Mouse (Mus musculus): Measurements from ENCODE around the gene Nckap5l. TPM values are rescaled to one million over a fixed set of nuclear protein-coding genes. Genes with fewer than 3 reads are reported as not detected.
A peak's percentile ranks its signal among the peaks of the same experiment; 100 is the strongest.

Gene Nckap5l
- polyA plus RNA-seq, 1 experiment = 3.9 TPM

DNA sequence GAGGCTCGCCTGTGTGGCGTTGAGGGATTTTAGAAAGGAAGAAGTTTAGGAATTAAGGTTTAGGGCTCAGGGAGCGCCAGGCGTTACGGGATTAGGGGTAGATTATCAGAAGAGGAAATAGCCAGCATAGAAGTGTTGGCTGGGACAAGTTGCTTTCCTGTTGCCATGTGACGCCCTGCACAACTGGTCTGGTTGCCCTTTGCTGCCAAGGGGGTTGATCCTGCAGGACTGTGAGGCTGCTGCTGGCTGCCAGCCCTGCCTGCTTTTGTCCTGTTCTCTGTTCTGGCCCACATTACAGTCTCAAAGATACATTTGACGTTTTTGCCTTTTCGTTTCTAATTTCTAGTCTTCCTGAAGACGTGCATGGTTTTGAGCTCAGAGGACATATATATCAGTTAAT lies 52.4 kb downstream of the Nckap5l start:
- H3K27me3 ChIP-seq (ENCODE audit: control insufficient read depth, insufficient read depth, low read length) = no peaks in the 10 kb centered on the region
- H3K4me1 ChIP-seq (ENCODE audit: control insufficient read depth, insufficient read depth, low read length) = peaks cover under 1% of the 10 kb centered on the region
- H3K4me3 ChIP-seq (ENCODE audit: control insufficient read depth, low read depth, low read length) = no peak overlapping the region
- H3K27ac ChIP-seq (ENCODE audit: control insufficient read depth, insufficient read depth, low read depth, low read length) = no peak overlapping the region
- peaks cover 4% of the 10 kb centered on the region for H3K36me3 ChIP-seq (ENCODE audit: control insufficient read depth, insufficient read depth, low read length)
- no peak for TF ChIP-seq CTCF (IDR thresholded peaks at IDR 0.05; ENCODE audit: control insufficient read depth, insufficient read depth, insufficient replicate concordance, low read depth, low read length)
- TF ChIP-seq POLR2A (IDR thresholded peaks at IDR 0.05; ENCODE audit: control insufficient read depth, low read depth, low read length) = no peak

DNA sequence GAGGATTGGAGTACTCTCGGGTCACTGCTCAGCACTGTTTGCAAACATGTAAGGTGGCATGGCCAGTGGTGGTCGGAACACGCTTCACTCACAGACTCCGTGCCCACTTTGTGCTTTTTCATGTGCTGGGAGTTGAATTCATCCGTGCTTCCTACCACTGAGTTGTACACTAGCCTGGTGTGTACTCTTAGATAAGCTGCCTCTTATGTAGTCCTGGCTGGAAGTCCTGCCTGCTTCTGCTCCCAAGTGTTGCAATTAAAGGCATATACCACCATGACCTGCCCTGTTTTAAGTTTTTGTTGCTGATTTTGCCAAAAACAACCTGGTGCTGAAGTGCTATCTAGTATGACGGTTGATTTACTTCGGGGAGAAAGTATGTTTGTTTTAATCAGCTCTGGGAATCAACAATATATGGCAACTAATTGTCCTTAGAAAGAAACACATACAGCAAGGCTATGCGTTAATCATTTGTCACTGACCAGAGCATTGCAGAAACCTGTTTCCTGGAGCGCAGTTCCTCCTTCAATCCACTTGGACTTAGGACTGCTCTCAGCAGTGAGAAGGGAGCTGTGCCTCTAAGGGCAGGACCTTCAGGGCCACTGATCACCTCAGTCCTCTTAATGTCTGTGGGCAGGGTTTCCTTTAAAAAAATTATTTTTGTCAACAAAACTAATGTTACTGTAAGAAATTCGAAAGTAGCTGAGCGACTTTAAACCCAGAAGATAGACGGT lies 54.2 kb downstream of the Nckap5l start:
- TF ChIP-seq CTCF (IDR thresholded peaks at IDR 0.05; ENCODE audit: control insufficient read depth, insufficient read depth, insufficient replicate concordance, low read depth, low read length) = no peak

DNA sequence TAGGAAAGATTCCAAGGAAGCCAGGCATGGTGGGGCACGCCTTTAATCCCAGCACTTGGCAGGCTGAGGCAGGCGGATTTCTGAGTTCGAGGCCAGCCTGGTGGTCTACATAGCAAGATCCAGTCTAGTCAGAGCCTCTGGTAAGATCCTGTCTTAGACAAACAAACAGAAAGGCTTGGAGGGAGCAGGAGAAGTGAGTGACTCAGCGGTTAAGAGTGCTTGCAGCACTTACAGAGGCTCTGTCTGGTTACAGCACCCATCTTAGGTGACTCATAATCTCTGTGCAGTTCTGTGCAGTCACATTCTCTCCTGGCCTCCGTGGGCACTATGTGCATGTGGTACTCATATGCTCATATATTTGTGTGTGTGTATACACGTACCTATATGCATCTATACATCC lies 56.9 kb downstream of the Nckap5l start:
- Histone ChIP-seq H3K27ac (ENCODE audit: control insufficient read depth, insufficient read depth, low read depth, low read length) (no peak overlapping the region), H3K4me1 (ENCODE audit: control insufficient read depth, insufficient read depth, low read length) (peaks cover 11% of the 10 kb centered on the region), H3K27me3 (ENCODE audit: control insufficient read depth, insufficient read depth, low read length) (no peaks in the 10 kb centered on the region), H3K36me3 (ENCODE audit: control insufficient read depth, insufficient read depth, low read length) (peaks cover 2% of the 10 kb centered on the region), H3K4me3 (ENCODE audit: control insufficient read depth, low read depth, low read length) (no peak overlapping the region)
- TF ChIP-seq POLR2A (IDR thresholded peaks at IDR 0.05; ENCODE audit: control insufficient read depth, low read depth, low read length) (no peak), CTCF (IDR thresholded peaks at IDR 0.05; ENCODE audit: control insufficient read depth, insufficient read depth, insufficient replicate concordance, low read depth, low read length) (no peak)

More for the DNA sequence above, 54.2 kb downstream of the Nckap5l start:
- H3K27ac ChIP-seq (ENCODE audit: control insufficient read depth, insufficient read depth, low read depth, low read length) = no peak overlapping the region
- no peak overlapping the region for H3K4me3 ChIP-seq (ENCODE audit: control insufficient read depth, low read depth, low read length)
- peaks cover 4% of the 10 kb centered on the region for H3K36me3 ChIP-seq (ENCODE audit: control insufficient read depth, insufficient read depth, low read length)
- peaks cover 10% of the 10 kb centered on the region for H3K4me1 ChIP-seq (ENCODE audit: control insufficient read depth, insufficient read depth, low read length)
- H3K27me3 ChIP-seq (ENCODE audit: control insufficient read depth, insufficient read depth, low read length) = no peaks in the 10 kb centered on the region

DNA sequence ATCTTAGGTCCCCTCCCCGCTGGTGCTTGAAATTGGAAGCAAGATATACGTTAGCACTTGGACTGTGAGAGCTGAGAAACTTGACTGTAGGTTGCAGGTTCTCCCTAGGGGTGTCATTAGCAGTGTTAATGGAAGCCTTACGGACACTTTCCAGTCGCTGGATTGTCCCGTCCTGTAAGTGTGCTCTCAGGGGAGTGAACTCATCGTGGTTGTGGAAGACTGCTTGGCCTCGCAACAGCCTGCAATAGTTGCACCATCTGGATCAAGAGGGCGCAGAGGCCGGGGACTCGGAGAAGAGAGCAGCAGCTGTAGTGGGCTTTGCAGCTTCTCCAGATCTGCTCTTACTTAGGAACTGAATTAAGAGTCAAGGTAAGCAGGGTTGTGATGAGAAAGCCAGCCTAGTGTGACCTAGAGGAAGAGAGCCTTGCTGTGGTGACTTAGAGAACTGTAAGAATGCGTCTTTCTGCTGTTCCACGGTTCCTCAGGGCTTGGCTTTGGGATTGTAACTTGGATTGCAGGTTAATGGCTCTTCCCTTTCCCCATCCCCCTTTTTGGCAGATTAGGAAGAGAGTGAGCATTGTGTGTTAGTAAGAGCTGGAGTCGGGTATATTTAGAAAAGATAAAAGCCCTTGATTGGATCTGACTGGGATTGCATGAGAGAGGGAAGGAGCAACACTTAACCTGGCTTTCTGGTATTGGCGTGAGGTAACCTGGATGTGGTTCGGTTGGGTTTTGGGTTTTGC lies 57.9 kb downstream of the Nckap5l start:
- no peak overlapping the region for H3K27ac ChIP-seq (ENCODE audit: control insufficient read depth, insufficient read depth, low read depth, low read length)
- TF ChIP-seq CTCF (IDR thresholded peaks at IDR 0.05; ENCODE audit: control insufficient read depth, insufficient read depth, insufficient replicate concordance, low read depth, low read length) (no peak), POLR2A (IDR thresholded peaks at IDR 0.05; ENCODE audit: control insufficient read depth, low read depth, low read length) (no peak)
- H3K36me3 ChIP-seq (ENCODE audit: control insufficient read depth, insufficient read depth, low read length) = peaks cover 2% of the 10 kb centered on the region
- H3K27me3 ChIP-seq (ENCODE audit: control insufficient read depth, insufficient read depth, low read length) = no peaks in the 10 kb centered on the region
- H3K4me3 ChIP-seq (ENCODE audit: control insufficient read depth, low read depth, low read length) = no peak overlapping the region
- H3K4me1 ChIP-seq (ENCODE audit: control insufficient read depth, insufficient read depth, low read length) = peaks cover 13% of the 10 kb centered on the region

DNA sequence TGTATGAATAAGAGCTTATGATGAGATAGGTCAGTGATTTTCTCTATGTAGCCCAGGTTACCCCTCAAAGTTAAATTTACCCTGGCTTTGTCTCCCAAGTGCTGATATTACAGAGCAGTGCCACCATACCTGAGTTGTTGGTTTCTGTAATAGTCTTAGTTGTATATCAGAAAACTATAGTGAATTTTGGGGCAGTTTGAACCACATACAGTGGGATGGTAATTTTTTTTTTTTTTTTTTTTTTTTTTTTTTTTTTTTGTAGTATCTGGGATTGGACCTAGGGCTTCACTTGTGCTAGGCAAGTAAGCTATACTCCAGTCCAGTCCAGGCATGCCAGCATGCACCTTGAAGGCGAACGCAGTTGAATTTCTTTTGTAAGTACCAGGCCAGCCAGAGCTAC lies 59.9 kb downstream of the Nckap5l start:
- H3K36me3 ChIP-seq (ENCODE audit: control insufficient read depth, insufficient read depth, low read length) = no peaks in the 10 kb centered on the region; the same call in 1 of the 2 replicates
- no peak overlapping the region for H3K27ac ChIP-seq (ENCODE audit: control insufficient read depth, insufficient read depth, low read depth, low read length)
- no peak overlapping the region for H3K4me3 ChIP-seq (ENCODE audit: control insufficient read depth, low read depth, low read length)
- TF ChIP-seq POLR2A (IDR thresholded peaks at IDR 0.05; ENCODE audit: control insufficient read depth, low read depth, low read length) (no peak), CTCF (IDR thresholded peaks at IDR 0.05; ENCODE audit: control insufficient read depth, insufficient read depth, insufficient replicate concordance, low read depth, low read length) (no peak)
- H3K4me1 ChIP-seq (ENCODE audit: control insufficient read depth, insufficient read depth, low read length) = peaks cover 13% of the 10 kb centered on the region
- H3K27me3 ChIP-seq (ENCODE audit: control insufficient read depth, insufficient read depth, low read length) = no peaks in the 10 kb centered on the region

DNA sequence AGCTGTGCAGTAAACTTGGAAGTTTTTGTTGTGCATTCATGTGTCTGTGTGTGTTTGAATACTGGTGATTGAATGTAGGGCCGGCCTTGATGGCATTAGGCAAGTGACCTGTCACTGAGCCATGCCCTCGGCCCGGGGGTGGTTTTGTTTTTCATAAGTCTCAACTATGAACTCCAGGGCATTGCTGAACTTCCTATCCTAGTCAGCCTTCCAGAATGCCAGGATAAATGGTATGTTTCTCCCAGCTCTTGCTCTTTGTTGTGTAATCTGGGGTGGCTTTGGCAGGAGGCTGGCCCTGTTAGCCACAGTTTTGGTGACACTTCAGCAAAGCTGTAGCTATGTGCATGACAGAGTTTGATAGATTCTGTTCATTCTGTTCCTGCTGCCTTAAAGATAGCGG lies 60.7 kb downstream of the Nckap5l start:
- Histone ChIP-seq H3K4me3 (ENCODE audit: control insufficient read depth, low read depth, low read length) (peak overlapping the region; percentile 42), H3K27ac (ENCODE audit: control insufficient read depth, insufficient read depth, low read depth, low read length) (peak overlapping the region; percentile 39), H3K36me3 (ENCODE audit: control insufficient read depth, insufficient read depth, low read length) (no peaks in the 10 kb centered on the region; the same call in 1 of the 2 replicates), H3K4me1 (ENCODE audit: control insufficient read depth, insufficient read depth, low read length) (peaks cover 16% of the 10 kb centered on the region), H3K27me3 (ENCODE audit: control insufficient read depth, insufficient read depth, low read length) (no peaks in the 10 kb centered on the region)
- TF ChIP-seq CTCF (IDR thresholded peaks at IDR 0.05; ENCODE audit: control insufficient read depth, insufficient read depth, insufficient replicate concordance, low read depth, low read length) (no peak), POLR2A (IDR thresholded peaks at IDR 0.05; ENCODE audit: control insufficient read depth, low read depth, low read length) (no peak)

DNA sequence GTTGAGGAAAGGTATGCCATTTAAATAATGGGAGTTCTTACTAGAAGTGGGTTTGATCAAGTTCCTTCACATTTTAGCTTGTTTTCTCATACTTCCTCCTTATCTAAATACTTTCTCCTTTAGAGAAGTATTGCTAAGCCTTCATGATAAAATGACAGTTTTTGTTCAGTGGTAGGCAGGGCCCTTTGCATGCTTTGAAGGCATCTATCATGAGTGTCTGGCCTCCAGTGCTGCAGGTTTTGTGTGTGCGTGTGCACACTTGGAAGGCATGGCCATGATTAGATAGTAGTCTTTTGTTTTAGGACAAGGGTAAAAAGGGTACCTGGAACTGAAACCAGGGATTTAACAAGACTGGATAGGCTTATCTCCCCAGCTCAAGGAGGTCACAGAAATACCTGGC lies 61.1 kb downstream of the Nckap5l start:
- peaks cover 16% of the 10 kb centered on the region for H3K4me1 ChIP-seq (ENCODE audit: control insufficient read depth, insufficient read depth, low read length)

More for the DNA sequence above, 61.1 kb downstream of the Nckap5l start:
- Histone ChIP-seq H3K27me3 (ENCODE audit: control insufficient read depth, insufficient read depth, low read length) (no peaks in the 10 kb centered on the region), H3K27ac (ENCODE audit: control insufficient read depth, insufficient read depth, low read depth, low read length) (peak overlapping the region; percentile 39), H3K36me3 (ENCODE audit: control insufficient read depth, insufficient read depth, low read length) (no peaks in the 10 kb centered on the region; the same call in 1 of the 2 replicates), H3K4me3 (ENCODE audit: control insufficient read depth, low read depth, low read length) (peak overlapping the region; percentile 84)
- TF ChIP-seq POLR2A (IDR thresholded peaks at IDR 0.05; ENCODE audit: control insufficient read depth, low read depth, low read length) (no peak), CTCF (IDR thresholded peaks at IDR 0.05; ENCODE audit: control insufficient read depth, insufficient read depth, insufficient replicate concordance, low read depth, low read length) (no peak)
